8 mouse cellular contexts compared by ENCODE assay signal in the genomic region with DNA sequence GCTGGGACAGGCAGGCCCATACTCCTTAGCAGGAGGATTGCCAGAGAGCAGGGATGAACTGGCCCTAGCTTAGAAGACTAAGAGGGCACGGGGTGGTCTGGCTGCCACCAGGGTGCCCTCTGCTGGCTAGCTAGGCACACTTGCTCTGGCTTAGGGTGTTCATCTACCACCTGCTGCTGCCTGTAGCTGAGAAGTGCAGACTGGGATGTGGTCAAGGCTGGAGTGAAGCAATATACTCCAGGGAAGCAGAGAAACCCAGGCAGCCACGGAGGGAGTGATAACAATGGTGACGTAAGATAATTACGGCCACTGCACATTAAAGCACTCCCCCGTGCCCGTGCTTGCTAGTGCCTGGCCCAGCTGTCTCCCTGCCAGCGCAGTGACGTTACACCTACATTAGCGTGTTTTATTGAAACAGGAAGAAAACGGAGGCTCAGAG. TPM values are rescaled to one million over a fixed set of nuclear protein-coding genes. Genes with fewer than 3 reads are reported as not detected.
DNase-seq lines count a peak whose midpoint lies in the region; ATAC-seq and TF ChIP-seq lines count a peak whose summit lies in the region.

No protein-coding gene starts in this region.

- intact Hi-C loops in left cerebral cortex, postnatal 10 days (cut with DNase I): no loop called here

- no peaks in the 10 kb centered on the region for H3K36me3 ChIP-seq in kidney, embryonic 14.5 days (ENCODE audit: control insufficient read depth, insufficient read depth, low read length)
- H3K36me3 ChIP-seq in liver, embryonic 14.5 days (replicated peaks; ENCODE audit: control insufficient read depth, insufficient read depth, low read depth): no peaks in the 10 kb centered on the region

- WGBS in kidney, embryonic 14.5 days: 27% methylated on average over 10 of the region's 10 CpGs
- 18% methylated on average over 10 of the region's 10 CpGs for WGBS in liver, embryonic 14.5 days (ENCODE audit: insufficient replicate concordance)
- WGBS in olfactory bulb, adult 2 months: 29% methylated on average over 10 of the region's 10 CpGs

- TF ChIP-seq EP300 in liver, embryonic 14.5 days (IDR thresholded peaks at IDR 0.05; ENCODE audit: low read depth): no peak

- no peak overlapping the region for H3K9ac ChIP-seq in kidney, embryonic 14.5 days (ENCODE audit: low read depth, low read length)
- H3K9ac ChIP-seq in liver, embryonic 14.5 days (replicated peaks): no peak overlapping the region

- TF ChIP-seq CTCF in liver, embryonic 14.5 days (IDR thresholded peaks at IDR 0.05; ENCODE audit: low read depth): peak; percentile 54
- TF ChIP-seq CTCF in olfactory bulb, adult 2 months (IDR thresholded peaks at IDR 0.05; ENCODE audit: insufficient read depth, low read depth, low read length): peak; percentile 55

- H3K27me3 ChIP-seq in kidney, embryonic 14.5 days (ENCODE audit: control insufficient read depth, insufficient read depth, low read length): peaks cover 46% of the 10 kb centered on the region
- peaks cover 23% of the 10 kb centered on the region for H3K27me3 ChIP-seq in liver, embryonic 14.5 days (ENCODE audit: control insufficient read depth, insufficient read depth, low read length)

- H3K4me3 ChIP-seq in kidney, embryonic 14.5 days (ENCODE audit: low read length): no peak overlapping the region
- no peak overlapping the region for H3K4me3 ChIP-seq in liver, embryonic 14.5 days (ENCODE audit: insufficient read depth in 1 of 2, low read depth in 2 of 2, low read length in 2 of 2)
- H3K4me3 ChIP-seq in olfactory bulb, adult 2 months (ENCODE audit: insufficient read depth, low read depth, low read length): no peak overlapping the region

- no peak; the same call in 1 of the 2 replicates for ATAC-seq in kidney, embryonic 14.5 days (ENCODE audit: low FRiP score, low TSS enrichment)
- ATAC-seq in liver, embryonic 14.5 days (ENCODE audit: insufficient read depth): no peak

- TF ChIP-seq POLR2A in olfactory bulb, adult 2 months (IDR thresholded peaks at IDR 0.05; ENCODE audit: insufficient read depth, low read depth, low read length): no peak

- no peak overlapping the region for H3K4me2 ChIP-seq in kidney, embryonic 14.5 days (replicated peaks; ENCODE audit: low read depth, low read length)
- no peak overlapping the region for H3K4me2 ChIP-seq in liver, embryonic 14.5 days (ENCODE audit: low read depth)

- H3K4me1 ChIP-seq in kidney, embryonic 14.5 days (ENCODE audit: control insufficient read depth, insufficient read depth, low read length): peaks cover 5% of the 10 kb centered on the region; the same call in 1 of the 2 replicates
- no peaks in the 10 kb centered on the region for H3K4me1 ChIP-seq in liver, embryonic 14.5 days (replicated peaks; ENCODE audit: control insufficient read depth in 2 of 2, insufficient read depth in 2 of 2, low read length in 1 of 2)
- H3K4me1 ChIP-seq in olfactory bulb, adult 2 months (ENCODE audit: control insufficient read depth, insufficient read depth, low read length): peaks cover 21% of the 10 kb centered on the region

- H3K27ac ChIP-seq in kidney, embryonic 14.5 days (ENCODE audit: low read depth, low read length): no peak overlapping the region
- H3K27ac ChIP-seq in liver, embryonic 14.5 days: no peak overlapping the region
- H3K27ac ChIP-seq in olfactory bulb, adult 2 months (ENCODE audit: insufficient read depth, low read depth, low read length): no peak overlapping the region

- DNase-seq in kidney, postnatal 10 days: peak; percentile 53
- peak; percentile 67 for DNase-seq in adrenal gland, postnatal 14 days
- DNase-seq in heart, adult 18-20 months: peak; percentile 26 to 57
- DNase-seq in liver, embryonic 14.5 days (ENCODE audit: low read depth in 3 of 3, low spot score in 3 of 3): no peak
- DNase-seq in left cerebral cortex, postnatal 10 days (ENCODE audit: extremely low spot score in 1 of 2, low spot score in 2 of 2): no peak
- DNase-seq in spleen, adult 12 weeks (ENCODE audit: low spot score): no peak

- no peaks in the 10 kb centered on the region for H3K9me3 ChIP-seq in kidney, embryonic 14.5 days (ENCODE audit: control insufficient read depth, low read length)
- no peaks in the 10 kb centered on the region for H3K9me3 ChIP-seq in liver, embryonic 14.5 days (ENCODE audit: control insufficient read depth, low read length)

RNA-seq across cellular contexts. Expression of a gene that starts 7.4 kb away (rescaled TPM):
- 3.2 and 4.3 TPM in 2 replicates for polyA plus RNA-seq in kidney, embryonic 14.5 days (2014; fragmentation: Nextera tagmentation; extraction: Ambion mirVana)
- total RNA-seq in adrenal gland, postnatal 14 days (2021): 20.6 and 25.2 TPM in 2 replicates
- 10 to 100 TPM; 10.5 to 14.7 TPM for total RNA-seq in heart, adult 18-20 months (2021)
- polyA plus RNA-seq in liver, embryonic 14.5 days (2012; rRNA removed): 0.22 and 0.35 TPM in 2 replicates
- 0.34 TPM in 1 of 2 replicates, not detected in the other for polyA plus RNA-seq in liver, embryonic 14.5 days (2014; fragmentation: Nextera tagmentation; extraction: Ambion mirVana)
- not detected in 2 replicates for polyA plus RNA-seq in olfactory bulb, adult 2 months (2012; ENCODE audit: insufficient read depth, insufficient read length, low replicate concordance, missing spikeins)
- 100 to 1,000 TPM; 117 to 119 TPM for total RNA-seq in left cerebral cortex, postnatal 10 days (2021)

Comparison
In these comparisons a context has a peak if more than half of its experiments do, and no peak if none do; other contexts are left out.
1. DNase-seq: peak in kidney, postnatal 10 days (single experiment), adrenal gland, postnatal 14 days (single experiment) and heart, adult 18-20 months (2 of 2); none in liver, embryonic 14.5 days (0 of 3), left cerebral cortex, postnatal 10 days (0 of 2) and spleen, adult 12 weeks (single experiment).